Mouse (Mus musculus): ENCODE measurements around the gene Fzr1.
A peak's percentile ranks its signal among the peaks of the same experiment; 100 is the strongest.

DNA sequence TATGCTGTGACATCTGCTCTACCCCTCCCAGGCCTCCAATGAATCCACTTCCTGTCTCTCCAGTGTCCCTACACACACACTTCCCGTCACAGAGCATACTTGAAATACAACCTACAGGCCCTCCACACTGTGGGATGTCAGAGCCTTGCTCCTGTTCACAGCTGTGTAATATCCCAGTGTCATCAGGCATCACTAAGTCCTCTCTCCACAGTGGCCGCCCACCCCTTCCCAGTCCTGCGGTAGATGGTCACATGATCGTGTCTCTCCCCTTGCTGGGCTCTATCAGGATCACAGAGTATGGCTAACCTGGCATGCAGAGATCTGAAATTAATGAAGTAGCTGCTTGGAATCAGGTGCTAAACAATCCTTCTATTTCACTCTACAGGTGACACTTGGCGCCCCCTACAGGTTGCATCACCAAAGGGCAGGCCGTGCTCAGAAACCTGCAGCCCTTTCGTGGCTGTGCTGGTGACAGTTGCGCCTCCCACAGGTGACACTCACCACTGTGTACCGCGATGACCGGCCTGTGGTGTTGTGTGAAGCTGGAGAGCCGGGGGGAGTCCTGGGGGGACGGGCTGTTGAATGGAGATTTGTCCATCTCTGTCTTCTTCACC lies 27.4 kb upstream of the Fzr1 start:
- TF ChIP-seq POLR2A (IDR thresholded peaks at IDR 0.05; ENCODE audit: borderline replicate concordance, low read depth, low read length) (no peak), CTCF (IDR thresholded peaks at IDR 0.05; ENCODE audit: low read depth, low read length) (peak; percentile 96)

All from bone marrow macrophage, adult 2 months (primary cell).